Mouse (Mus musculus) adrenal gland, postnatal 14 days (tissue): ENCODE results near the gene Mfsd7a. TPM values are rescaled to one million over a fixed set of nuclear protein-coding genes. Genes with fewer than 3 reads are reported as not detected.

Experiments used
- DNase-seq: peaks from one replicate; pipeline ENCODE4 v3.0.0; 2021; ENCODE audit warnings: mixed read lengths
- total RNA-seq: library from RNA; stranded (reverse); gene quantifications from 2 replicates; pipeline ENCODE4 v1.2.3, GENCODE M21; 2021

Mfsd7a gene
- total RNA-seq, 1 experiment from 2014 or later: 0.89 TPM

GRCm38 (mm10) chr5:108431196-108431595 is 17.5 kb downstream of the Mfsd7a start:
- DNase-seq: no peak

GRCm38 (mm10) chr5:108427186-108427585 is 21.5 kb downstream of the Mfsd7a start:
- DNase-seq: peak; percentile 74

- no peak for DNase-seq
Measured at GRCm38 (mm10) chr5:108423427-108423826, 25.3 kb downstream of the Mfsd7a start.

GRCm38 (mm10) chr5:108422741-108423140 is 25.9 kb downstream of the Mfsd7a start:
- no peak for DNase-seq

- DNase-seq: no peak
Measured at GRCm38 (mm10) chr5:108414711-108415110, 34.0 kb downstream of the Mfsd7a start.

GRCm38 (mm10) chr5:108406977-108407376 is 41.7 kb downstream of the Mfsd7a start:
- DNase-seq: no peak

- DNase-seq: no peak
Measured at GRCm38 (mm10) chr5:108405460-108405859, 43.2 kb downstream of the Mfsd7a start.

GRCm38 (mm10) chr5:108403453-108403852 is 45.2 kb downstream of the Mfsd7a start:
- DNase-seq: no peak

Other genes with a start within 250 kb of the Mfsd7a start
- 29.9 and 33.0 TPM in 2 replicates for gene Dr1, start 180.0 kb downstream of the Mfsd7a start, total RNA-seq
- gene Pigg, start 136.3 kb downstream of the Mfsd7a start, total RNA-seq: 8.7 and 9.7 TPM in 2 replicates
- gene Gm42517, start 81.0 kb downstream of the Mfsd7a start, total RNA-seq: 0.19 and 0.37 TPM in 2 replicates
- not detected in 2 replicates for gene Pde6b, start 60.5 kb downstream of the Mfsd7a start, total RNA-seq
- 964 and 993 TPM in 2 replicates for gene Atp5k, start 14.4 kb downstream of the Mfsd7a start, total RNA-seq
- gene Pcgf3, start 12.3 kb upstream of the Mfsd7a start, total RNA-seq: 41.7 and 42.5 TPM in 2 replicates
- 3.9 and 8.3 TPM in 2 replicates for gene Cplx1, start 101.1 kb upstream of the Mfsd7a start, total RNA-seq
- 73.1 and 74.9 TPM in 2 replicates for gene Gak, start 180.9 kb upstream of the Mfsd7a start, total RNA-seq
- gene Tmem175, start 180.9 kb upstream of the Mfsd7a start, total RNA-seq: 19.5 and 22.3 TPM in 2 replicates
- 12.6 and 13.7 TPM in 2 replicates for gene Idua, start 211.4 kb upstream of the Mfsd7a start, total RNA-seq
- gene Dgkq, start 220.8 kb upstream of the Mfsd7a start, total RNA-seq: 15.2 and 24.1 TPM in 2 replicates
- gene Slc26a1, start 226.7 kb upstream of the Mfsd7a start, total RNA-seq: 0.98 and 16.7 TPM in 2 replicates
- 39.0 and 44.7 TPM in 2 replicates for gene Fgfrl1, start 243.5 kb upstream of the Mfsd7a start, total RNA-seq